Mouse (Mus musculus) olfactory bulb, adult 2 months (tissue): Measurements from ENCODE around the gene Ankrd35.

Experiments used
- CTCF ChIP-seq: fragments of 200-500 bp; IDR thresholded peaks from 2 replicates; pipeline ENCODE4 v1.5.1; 2012; ENCODE audit warnings: low read depth, mild to moderate bottlenecking, low read length, moderate library complexity; ENCODE audit not compliant: insufficient read depth
- POLR2A ChIP-seq: fragments of 200-500 bp; IDR thresholded peaks from 2 replicates; pipeline ENCODE4 v1.6.1; 2012; ENCODE audit warnings: mild to moderate bottlenecking, low read depth, low read length, moderate library complexity; ENCODE audit not compliant: insufficient read depth

DNA sequence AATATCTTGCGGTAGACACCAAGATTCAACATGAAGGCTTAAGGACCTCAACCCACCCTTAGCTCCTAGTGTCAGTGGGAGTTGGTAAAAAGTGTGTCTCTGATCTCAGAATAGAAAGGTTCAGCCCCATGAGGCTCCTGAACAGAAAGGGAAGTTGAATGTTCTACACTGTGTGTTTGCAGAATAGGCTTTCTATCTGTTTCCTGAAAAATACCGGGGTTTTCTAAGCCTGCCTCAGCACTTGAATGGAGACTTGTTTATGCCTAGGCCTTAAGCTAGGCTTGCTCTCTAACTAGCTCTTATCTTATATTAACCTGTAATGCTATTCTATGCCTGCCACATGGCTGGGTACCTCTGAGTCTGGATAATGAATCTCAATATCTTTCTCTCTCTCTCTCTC lies 9.0 kb upstream of the Ankrd35 start:
- TF ChIP-seq CTCF (no peak), POLR2A (no peak)
